Mouse (Mus musculus) left cerebral cortex, postnatal 36 days (tissue): ENCODE measurements around the gene Nfatc3. TPM values are rescaled to one million over a fixed set of nuclear protein-coding genes. Genes with fewer than 3 reads are reported as not detected.

Source experiments
- DNase-seq, 2 experiments: peaks; one replicate each; pipeline ENCODE4 v3.0.0; 2021 to 2022; ENCODE audit warnings: low spot score in 2 of 2, mixed read lengths in 1 of 2
- intact Hi-C: fragments of 180-260 bp; cut with DNase I; formaldehyde crosslinking; loops from one replicate; pipeline ENCODE4 v1.15.1; 2025
- total RNA-seq, 2 experiments: library from RNA; stranded (reverse); gene quantifications; 2 replicates each; pipeline ENCODE4 v1.2.3; 2021

The Nfatc3 gene
- total RNA-seq, 2 experiments from 2014 or later, result 10.7 to 13.3 TPM

GRCm38 (mm10) chr8:106169017-106169933 lies 110.6 kb downstream of the Nfatc3 start:
- intact Hi-C loops, result loop anchor here (2.0 to 5.0 kb wide), 2 partner anchors 26 to 43 kb away; partner anchors contain the start of genes Prmt7 and Slc7a6os
- peak; percentile 40 to 86 for DNase-seq

GRCm38 (mm10) chr8:106169934-106170480 lies 111.4 kb downstream of the Nfatc3 start:
- DNase-seq, result no peak
- intact Hi-C loops, result loop anchor here (2.0 to 5.0 kb wide), 2 partner anchors 25 to 42 kb away; partner anchors contain the start of genes Prmt7 and Slc7a6os

- DNase-seq, result no peak
- intact Hi-C loops, result no loop called here
Measured at GRCm38 (mm10) chr8:106173566-106173965, 114.9 kb downstream of the Nfatc3 start.

DNA sequence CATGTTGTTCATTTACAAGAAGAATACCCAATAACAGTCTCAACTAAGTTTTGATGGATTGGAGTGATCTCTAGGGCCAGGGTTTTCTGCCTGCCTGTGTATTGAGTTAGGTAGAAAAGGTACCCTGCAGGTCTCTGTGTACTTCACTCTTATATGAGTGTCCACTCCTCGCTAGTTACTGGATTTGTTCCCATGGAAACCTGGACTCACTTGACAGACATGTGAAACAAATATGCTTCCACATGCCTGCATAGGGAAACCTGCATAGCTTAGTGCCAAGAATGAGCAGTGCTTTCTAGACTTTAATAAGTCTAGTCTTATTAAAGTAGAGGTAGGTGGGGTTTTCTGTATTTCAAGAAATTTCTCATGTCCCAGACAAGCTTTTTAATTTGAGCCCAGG lies 118.3 kb downstream of the Nfatc3 start:
- DNase-seq, result no peak
- intact Hi-C loops, result no loop called here

- DNase-seq, result no peak
- intact Hi-C loops, result no loop called here
Measured at GRCm38 (mm10) chr8:106177594-106177993, 119.0 kb downstream of the Nfatc3 start.

GRCm38 (mm10) chr8:106178428-106178827 lies 119.8 kb downstream of the Nfatc3 start:
- intact Hi-C loops, result no loop called here
- DNase-seq, result no peak

Other genes with a start within 250 kb of the Nfatc3 start
- 10 to 100 TPM; 22.1 to 25.1 TPM for gene Ranbp10, start 231.5 kb upstream of the Nfatc3 start, total RNA-seq
- gene Tsnaxip1, start 231.1 kb upstream of the Nfatc3 start, total RNA-seq, result not detected
- 10 to 100 TPM; 15.2 to 18.0 TPM for gene Cenpt, start 205.6 kb upstream of the Nfatc3 start, total RNA-seq
- gene Thap11, start 203.7 kb upstream of the Nfatc3 start, total RNA-seq, result 10 to 100 TPM; 38.9 to 44.8 TPM
- gene Nutf2, start 198.3 kb upstream of the Nfatc3 start, total RNA-seq, result 10 to 100 TPM; 25.7 to 35.4 TPM
- 10 to 100 TPM; 56.9 to 68.4 TPM for gene Edc4, start 178.0 kb upstream of the Nfatc3 start, total RNA-seq
- gene Nrn1l, start 165.3 kb upstream of the Nfatc3 start, total RNA-seq, result 1 to 10 TPM; 2.8 to 5.3 TPM
- gene Pskh1, start 158.4 kb upstream of the Nfatc3 start, total RNA-seq, result 1 to 10 TPM; 8.6 to 9.7 TPM
- gene Ctrl, start 125.0 kb upstream of the Nfatc3 start, total RNA-seq, result 1 to 10 TPM in 1 of 2 experiments, under 1 TPM in 1; 0.79 to 1.9 TPM
- gene Psmb10, start 120.4 kb upstream of the Nfatc3 start, total RNA-seq, result 100 to 1,000 TPM in 1 of 2 experiments, 10 to 100 TPM in 1; 80.6 to 117 TPM
- 10 to 100 TPM; 26.7 to 29.0 TPM for gene Lcat, start 115.5 kb upstream of the Nfatc3 start, total RNA-seq
- 10 to 100 TPM; 18.6 to 20.0 TPM for gene Slc12a4, start 92.7 kb upstream of the Nfatc3 start, total RNA-seq
- gene Dpep3, start 79.4 kb upstream of the Nfatc3 start, total RNA-seq, result not detected
- 10 to 100 TPM; 16.4 to 19.3 TPM for gene Dus2, start 67.5 kb upstream of the Nfatc3 start, total RNA-seq
- gene Dpep2nb, start 52.9 kb upstream of the Nfatc3 start, total RNA-seq, result under 1 TPM; 0.30 to 0.36 TPM
- gene Ddx28, start 47.0 kb upstream of the Nfatc3 start, total RNA-seq, result 10 to 100 TPM; 14.0 to 16.3 TPM
- under 1 TPM; 0.30 to 0.36 TPM for gene Esrp2, start 78.1 kb downstream of the Nfatc3 start, total RNA-seq
- gene Pla2g15, start 91.6 kb downstream of the Nfatc3 start, total RNA-seq, result 10 to 100 TPM; 25.9 to 26.3 TPM
- 10 to 100 TPM; 24.0 to 28.7 TPM for gene Slc7a6, start 110.0 kb downstream of the Nfatc3 start, total RNA-seq
- gene Slc7a6os, start 152.1 kb downstream of the Nfatc3 start, total RNA-seq, result 10 to 100 TPM; 26.1 to 29.4 TPM
- gene Prmt7, start 152.1 kb downstream of the Nfatc3 start, total RNA-seq, result 10 to 100 TPM; 35.3 to 41.3 TPM